Mouse (Mus musculus) thymus, adult 2 months (tissue): ENCODE data around the gene Prkag2. TPM values are rescaled to one million over a fixed set of nuclear protein-coding genes. Genes with fewer than 3 reads are reported as not detected.

Source experiments
- DNase-seq: peaks from one replicate; pipeline ENCODE4 v3.0.0; 2021
- H3K27ac ChIP-seq: fragments of 200-500 bp; 2 replicates; pipeline ENCODE4 v1.5.1; 2012; ENCODE audit warnings: low read length, control low read depth; ENCODE audit not compliant: control insufficient read depth, insufficient read depth
- H3K27me3 ChIP-seq: fragments of 200-500 bp; 2 replicates; pipeline ENCODE4 v1.6.1; 2012; ENCODE audit warnings: mild to moderate bottlenecking, low read length, moderate library complexity, mixed read lengths; ENCODE audit not compliant: control insufficient read depth, insufficient read depth
- H3K36me3 ChIP-seq: fragments of 200-500 bp; 2 replicates; pipeline ENCODE4 v1.6.1; 2012; ENCODE audit warnings: mild to moderate bottlenecking, low read length, moderate library complexity; ENCODE audit not compliant: control insufficient read depth, insufficient read depth
- H3K4me1 ChIP-seq: fragments of 200-500 bp; replicated peaks from 2 replicates; pipeline ENCODE4 v1.6.1; 2012; ENCODE audit warnings: low read length; ENCODE audit not compliant: control insufficient read depth, insufficient read depth
- H3K4me3 ChIP-seq: fragments of 200-500 bp; 2 replicates; pipeline ENCODE4 v1.5.1; 2012; ENCODE audit warnings: mild to moderate bottlenecking, low read length, control low read depth, moderate library complexity; ENCODE audit not compliant: control insufficient read depth, insufficient read depth
- CTCF ChIP-seq: fragments of 200-500 bp; IDR thresholded peaks from 2 replicates; pipeline ENCODE4 v1.5.1; 2012; ENCODE audit warnings: mild to moderate bottlenecking, control low read depth, low read length, moderate library complexity, borderline replicate concordance; ENCODE audit not compliant: control insufficient read depth, poor library complexity, insufficient read depth; ENCODE audit errors: extremely low read depth
- POLR2A ChIP-seq: fragments of 200-500 bp; IDR thresholded peaks from 2 replicates; pipeline ENCODE4 v1.6.1; 2012; ENCODE audit warnings: mild to moderate bottlenecking, low read length, control low read depth, moderate library complexity; ENCODE audit not compliant: control insufficient read depth, poor library complexity, insufficient read depth; ENCODE audit errors: extremely low read depth
- WGBS: fragments of 180-500 bp; shearing (Covaris S2); methylation state at CpG from one replicate; pipeline ENCODE4 v1.1.7; 2018; 5-methylcytosine and 5-hydroxymethylcytosine counted together
- polyA plus RNA-seq: library from polyadenylated mRNA; depleted of rRNA; stranded (reverse); fragments of >200 nt; gene quantifications from 2 replicates; pipeline ENCODE4 v1.2.3, GENCODE M21; 2012

The Prkag2 gene
- polyA plus RNA-seq, 1 experiment = 23.5 TPM

- TF ChIP-seq CTCF = no peak
- TF ChIP-seq POLR2A = no peak
- no peak overlapping the region for H3K27ac ChIP-seq
- H3K27me3 ChIP-seq = no peaks in the 10 kb centered on the region
- peak overlapping the region; percentile 56 for H3K4me3 ChIP-seq
- peaks cover 20% of the 10 kb centered on the region for H3K4me1 ChIP-seq
- DNase-seq = no peak
- H3K36me3 ChIP-seq = no peaks in the 10 kb centered on the region
- 3% methylated on average over 45 of the region's 45 CpGs for WGBS
Measured at GRCm38 (mm10) chr5:25099367-25100156, 880 bp downstream of the Prkag2 start.

- Histone ChIP-seq H3K4me1 (peaks cover 24% of the 10 kb centered on the region), H3K27me3 (no peaks in the 10 kb centered on the region), H3K27ac (no peak overlapping the region), H3K36me3 (no peaks in the 10 kb centered on the region), H3K4me3 (no peak overlapping the region)
- DNase-seq = no peak
- TF ChIP-seq POLR2A (no peak), CTCF (no peak)
- 95% methylated on average over 3 of the region's 3 CpGs for WGBS
Measured at GRCm38 (mm10) chr5:25097891-25098290, 2.6 kb downstream of the Prkag2 start.

GRCm38 (mm10) chr5:25096431-25096830 is 4.0 kb downstream of the Prkag2 start:
- Histone ChIP-seq H3K27ac (no peak overlapping the region), H3K4me3 (no peak overlapping the region), H3K36me3 (no peaks in the 10 kb centered on the region), H3K4me1 (peaks cover 26% of the 10 kb centered on the region), H3K27me3 (no peaks in the 10 kb centered on the region)
- 88% methylated on average over 4 of the region's 4 CpGs for WGBS
- no peak for DNase-seq
- TF ChIP-seq POLR2A (no peak), CTCF (no peak)

- TF ChIP-seq POLR2A (no peak), CTCF (no peak)
- no peak for DNase-seq
- WGBS = 51% methylated on average over 8 of the region's 8 CpGs
- Histone ChIP-seq H3K4me3 (no peak overlapping the region), H3K27ac (no peak overlapping the region), H3K4me1 (peaks cover 10% of the 10 kb centered on the region), H3K27me3 (no peaks in the 10 kb centered on the region), H3K36me3 (no peaks in the 10 kb centered on the region)
Measured at GRCm38 (mm10) chr5:25092630-25093245, 7.7 kb downstream of the Prkag2 start.

GRCm38 (mm10) chr5:25089258-25089972 is 11.0 kb downstream of the Prkag2 start:
- Histone ChIP-seq H3K4me3 (no peak overlapping the region), H3K27me3 (no peaks in the 10 kb centered on the region), H3K27ac (no peak overlapping the region), H3K4me1 (peaks cover 10% of the 10 kb centered on the region), H3K36me3 (no peaks in the 10 kb centered on the region)
- WGBS = 91% methylated on average over 6 of the region's 6 CpGs
- no peak for DNase-seq
- TF ChIP-seq POLR2A (no peak), CTCF (no peak)

- no peak overlapping the region for H3K27ac ChIP-seq
- 92% methylated on average over 4 of the region's 4 CpGs for WGBS
- H3K27me3 ChIP-seq = no peaks in the 10 kb centered on the region
- peaks cover 14% of the 10 kb centered on the region for H3K4me1 ChIP-seq
- no peaks in the 10 kb centered on the region for H3K36me3 ChIP-seq
- no peak for DNase-seq
- no peak for TF ChIP-seq POLR2A
- no peak for TF ChIP-seq CTCF
- no peak overlapping the region for H3K4me3 ChIP-seq
Measured at GRCm38 (mm10) chr5:25088633-25089032, 11.8 kb downstream of the Prkag2 start.
